Mouse (Mus musculus): ENCODE results near the gene Zfp867.

Gene Zfp867

GRCm38 (mm10) chr11:59451086-59451485, 21.2 kb downstream of the Zfp867 start, which contains the start of gene Snap47:
Gene Snap47 (minus strand): TSS chr11:59451186.
- Histone ChIP-seq H3K9me3 (ENCODE audit: low read length) (no peaks in the 10 kb centered on the region), H3K27me3 (ENCODE audit: insufficient read depth, low read length) (no peaks in the 10 kb centered on the region), H3K4me3 (replicated peaks; ENCODE audit: low read length) (peak within 1 kb of the TSS; percentile 95), H3K4me1 (replicated peaks; ENCODE audit: low read depth, low read length) (peaks cover 40% of the 10 kb centered on the region), H3K36me3 (ENCODE audit: insufficient read depth, low read length) (peaks cover 68% of the 10 kb centered on the region)
- TF ChIP-seq NANOG (IDR thresholded peaks at IDR 0.05; ENCODE audit: borderline replicate concordance, low read length) (no peak), POU5F1 (IDR thresholded peaks at IDR 0.05; ENCODE audit: borderline replicate concordance, low read length) (no peak), CTCF (conservative IDR thresholded peaks at IDR 0.05; ENCODE audit: low read length) (no peak)

- no peak for TF ChIP-seq POU5F1 (IDR thresholded peaks at IDR 0.05; ENCODE audit: borderline replicate concordance, low read length)
- no peak for TF ChIP-seq NANOG (IDR thresholded peaks at IDR 0.05; ENCODE audit: borderline replicate concordance, low read length)
- no peak for TF ChIP-seq CTCF (conservative IDR thresholded peaks at IDR 0.05; ENCODE audit: low read length)
- Histone ChIP-seq H3K27me3 (ENCODE audit: insufficient read depth, low read length) (no peaks in the 10 kb centered on the region), H3K4me1 (replicated peaks; ENCODE audit: low read depth, low read length) (peaks cover 41% of the 10 kb centered on the region), H3K9me3 (ENCODE audit: low read length) (no peaks in the 10 kb centered on the region), H3K4me3 (replicated peaks; ENCODE audit: low read length) (peak overlapping the region; percentile 95), H3K36me3 (ENCODE audit: insufficient read depth, low read length) (peaks cover 62% of the 10 kb centered on the region)
Observed at GRCm38 (mm10) chr11:59450230-59450771, 22.0 kb downstream of the Zfp867 start.

DNA sequence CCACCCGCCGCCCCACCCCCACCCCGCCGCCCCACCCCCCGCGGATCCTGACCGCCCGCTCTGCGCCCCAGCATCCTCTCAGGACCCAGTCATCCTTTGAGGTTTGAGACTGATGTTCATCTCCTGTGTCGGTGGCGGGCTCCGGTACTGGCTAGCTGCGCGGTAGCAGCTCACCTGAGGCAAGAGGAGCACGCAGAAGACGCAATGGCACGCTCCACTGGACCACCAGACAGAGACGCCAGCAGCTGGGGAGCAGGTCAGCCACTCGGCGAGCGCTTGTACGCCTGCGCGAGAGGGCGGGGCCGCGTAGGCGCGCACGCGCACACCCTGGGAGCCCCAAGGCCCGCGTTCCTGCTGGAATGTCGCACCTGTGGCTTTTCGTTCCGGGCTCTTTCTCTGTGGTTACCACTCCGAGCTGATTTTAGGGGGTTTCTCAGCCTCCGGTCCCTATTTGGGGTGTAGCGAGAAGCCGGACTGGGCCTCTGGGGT, 22.5 kb downstream of the Zfp867 start, which contains the start of gene Jmjd4:
Jmjd4 (plus strand) TSS at position 305 of the 489 bp plus-strand sequence.
- Histone ChIP-seq H3K4me1 (replicated peaks; ENCODE audit: low read depth, low read length) (peaks cover 46% of the 10 kb centered on the region), H3K36me3 (ENCODE audit: insufficient read depth, low read length) (peaks cover 58% of the 10 kb centered on the region), H3K9me3 (ENCODE audit: low read length) (no peaks in the 10 kb centered on the region), H3K4me3 (replicated peaks; ENCODE audit: low read length) (peak within 1 kb of the TSS; percentile 95), H3K27me3 (ENCODE audit: insufficient read depth, low read length) (no peaks in the 10 kb centered on the region)
- TF ChIP-seq POU5F1 (IDR thresholded peaks at IDR 0.05; ENCODE audit: borderline replicate concordance, low read length) (no peak), NANOG (IDR thresholded peaks at IDR 0.05; ENCODE audit: borderline replicate concordance, low read length) (no peak), CTCF (conservative IDR thresholded peaks at IDR 0.05; ENCODE audit: low read length) (no peak)

- H3K4me1 ChIP-seq (replicated peaks; ENCODE audit: low read depth, low read length) = peaks cover 27% of the 10 kb centered on the region
- H3K27me3 ChIP-seq (ENCODE audit: insufficient read depth, low read length) = no peaks in the 10 kb centered on the region
- TF ChIP-seq CTCF (conservative IDR thresholded peaks at IDR 0.05; ENCODE audit: low read length) (peak; percentile 54), NANOG (IDR thresholded peaks at IDR 0.05; ENCODE audit: borderline replicate concordance, low read length) (no peak), POU5F1 (IDR thresholded peaks at IDR 0.05; ENCODE audit: borderline replicate concordance, low read length) (no peak)
- H3K36me3 ChIP-seq (ENCODE audit: insufficient read depth, low read length) = peaks cover 40% of the 10 kb centered on the region
- H3K4me3 ChIP-seq (replicated peaks; ENCODE audit: low read length) = no peak overlapping the region
- peaks cover 4% of the 10 kb centered on the region; the same call in 1 of the 2 replicates for H3K9me3 ChIP-seq (ENCODE audit: low read length)
Observed at GRCm38 (mm10) chr11:59443102-59443501, 29.2 kb downstream of the Zfp867 start.

- no peak overlapping the region for H3K4me3 ChIP-seq (replicated peaks; ENCODE audit: low read length)
- no peak for TF ChIP-seq NANOG (IDR thresholded peaks at IDR 0.05; ENCODE audit: borderline replicate concordance, low read length)
- TF ChIP-seq CTCF (conservative IDR thresholded peaks at IDR 0.05; ENCODE audit: low read length) = no peak
- TF ChIP-seq POU5F1 (IDR thresholded peaks at IDR 0.05; ENCODE audit: borderline replicate concordance, low read length) = no peak
- H3K9me3 ChIP-seq (ENCODE audit: low read length) = peaks cover 1% of the 10 kb centered on the region; the same call in 1 of the 2 replicates
- no peaks in the 10 kb centered on the region for H3K4me1 ChIP-seq (replicated peaks; ENCODE audit: low read depth, low read length)
- H3K36me3 ChIP-seq (ENCODE audit: insufficient read depth, low read length) = peaks cover 57% of the 10 kb centered on the region
- H3K27me3 ChIP-seq (ENCODE audit: insufficient read depth, low read length) = no peaks in the 10 kb centered on the region
Observed at GRCm38 (mm10) chr11:59437954-59438353, 34.3 kb downstream of the Zfp867 start.

DNA sequence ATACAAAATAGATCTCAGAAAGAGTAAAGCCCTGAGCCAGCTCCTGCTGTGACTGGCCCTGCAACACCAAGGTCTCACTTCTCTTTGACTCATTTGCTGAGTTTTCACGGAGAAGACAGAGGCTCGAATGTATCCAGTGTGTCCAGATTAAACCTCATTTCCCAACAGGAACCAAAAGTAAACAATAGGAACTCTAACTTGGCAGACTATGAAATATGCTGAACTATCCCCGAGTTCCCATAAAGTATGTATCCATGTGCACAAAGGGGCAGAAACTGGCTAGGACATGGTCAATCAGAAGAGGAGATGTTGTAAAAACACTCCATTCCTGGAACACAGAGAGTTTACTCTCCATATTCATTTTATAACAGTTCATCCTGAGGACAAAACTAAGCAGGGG, 40.0 kb downstream of the Zfp867 start:
- H3K4me3 ChIP-seq (replicated peaks; ENCODE audit: low read length) = no peak overlapping the region
- H3K4me1 ChIP-seq (replicated peaks; ENCODE audit: low read depth, low read length) = 0 out of 2 replicates have a peak, but pooled peaks cover under 1% of the 10 kb centered on the region
- no peak for TF ChIP-seq POU5F1 (IDR thresholded peaks at IDR 0.05; ENCODE audit: borderline replicate concordance, low read length)
- H3K9me3 ChIP-seq (ENCODE audit: low read length) = no peaks in the 10 kb centered on the region
- H3K27me3 ChIP-seq (ENCODE audit: insufficient read depth, low read length) = no peaks in the 10 kb centered on the region
- H3K36me3 ChIP-seq (ENCODE audit: insufficient read depth, low read length) = peaks cover 65% of the 10 kb centered on the region

GRCm38 (mm10) chr11:59429959-59430358, 42.3 kb downstream of the Zfp867 start:
- Histone ChIP-seq H3K27me3 (ENCODE audit: insufficient read depth, low read length) (no peaks in the 10 kb centered on the region), H3K4me3 (replicated peaks; ENCODE audit: low read length) (no peak overlapping the region), H3K9me3 (ENCODE audit: low read length) (no peaks in the 10 kb centered on the region), H3K36me3 (ENCODE audit: insufficient read depth, low read length) (peaks cover 74% of the 10 kb centered on the region), H3K4me1 (replicated peaks; ENCODE audit: low read depth, low read length) (peaks cover 17% of the 10 kb centered on the region)
- TF ChIP-seq POU5F1 (IDR thresholded peaks at IDR 0.05; ENCODE audit: borderline replicate concordance, low read length) = no peak
- no peak for TF ChIP-seq NANOG (IDR thresholded peaks at IDR 0.05; ENCODE audit: borderline replicate concordance, low read length)
- TF ChIP-seq CTCF (conservative IDR thresholded peaks at IDR 0.05; ENCODE audit: low read length) = no peak

GRCm38 (mm10) chr11:59428057-59428660, 44.1 kb downstream of the Zfp867 start:
- no peak for TF ChIP-seq CTCF (conservative IDR thresholded peaks at IDR 0.05; ENCODE audit: low read length)
- TF ChIP-seq NANOG (IDR thresholded peaks at IDR 0.05; ENCODE audit: borderline replicate concordance, low read length) = no peak
- TF ChIP-seq POU5F1 (IDR thresholded peaks at IDR 0.05; ENCODE audit: borderline replicate concordance, low read length) = no peak
- Histone ChIP-seq H3K27me3 (ENCODE audit: insufficient read depth, low read length) (no peaks in the 10 kb centered on the region), H3K4me1 (replicated peaks; ENCODE audit: low read depth, low read length) (peaks cover 25% of the 10 kb centered on the region), H3K36me3 (ENCODE audit: insufficient read depth, low read length) (peaks cover 79% of the 10 kb centered on the region), H3K4me3 (replicated peaks; ENCODE audit: low read length) (no peak overlapping the region), H3K9me3 (ENCODE audit: low read length) (no peaks in the 10 kb centered on the region)

Data from E14TG2a.4 (cell line).